Mouse (Mus musculus): ENCODE data around the gene Spock1.
A peak's percentile ranks its signal among the peaks of the same experiment; 100 is the strongest.
"Not testable (repeated sequence)": the region's sequence is repeated elsewhere in the genome, so short reads cannot be mapped to it uniquely, and the experiment has no call there.

Spock1 gene

GRCm38 (mm10) chr13:57488926-57489325 lies 419.2 kb downstream of the Spock1 start:
- no peak for DNase-seq (ENCODE audit: low spot score in 2 of 2)

DNA sequence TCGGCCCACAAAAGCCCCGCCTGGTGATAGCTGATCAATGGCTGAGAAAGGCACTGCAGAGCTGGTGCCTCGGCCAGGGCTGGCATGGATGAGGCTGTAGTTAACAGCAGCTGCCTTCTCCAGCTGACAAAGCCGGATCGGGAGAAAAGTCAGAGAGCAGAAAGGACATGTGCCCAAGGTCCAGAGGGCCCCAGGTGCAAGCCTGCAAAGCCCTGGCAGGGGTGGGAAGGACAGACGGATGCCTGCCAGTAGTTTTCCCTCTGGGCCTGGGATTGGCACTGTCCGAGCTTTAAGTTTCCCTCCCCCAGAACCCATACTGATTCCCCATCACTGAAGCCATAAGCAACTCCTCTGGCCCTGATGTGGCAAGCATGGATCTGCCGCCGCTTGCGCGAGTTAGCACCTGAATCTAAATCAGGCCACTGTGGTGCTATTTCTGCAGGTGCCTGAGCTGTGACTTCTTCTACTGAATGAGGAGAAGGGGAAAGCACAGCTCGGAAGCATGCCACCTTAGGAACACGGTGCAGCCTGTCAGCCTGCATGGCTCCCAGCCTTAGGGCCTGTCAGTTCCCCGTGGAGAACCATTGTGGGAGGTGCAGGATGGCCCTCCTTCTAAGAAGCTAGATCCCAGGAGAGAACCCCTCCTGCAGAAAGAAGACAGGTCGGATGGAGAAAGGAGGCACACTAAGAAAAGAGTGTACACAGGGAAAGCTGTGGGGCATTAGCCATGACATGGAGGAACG lies 423.5 kb downstream of the Spock1 start:
- no peak for DNase-seq (ENCODE audit: low spot score in 2 of 2)

GRCm38 (mm10) chr13:57476700-57477099 lies 431.4 kb downstream of the Spock1 start:
- peak in 1 of 2 experiments; percentile 10 for DNase-seq (ENCODE audit: low spot score in 2 of 2)

DNA sequence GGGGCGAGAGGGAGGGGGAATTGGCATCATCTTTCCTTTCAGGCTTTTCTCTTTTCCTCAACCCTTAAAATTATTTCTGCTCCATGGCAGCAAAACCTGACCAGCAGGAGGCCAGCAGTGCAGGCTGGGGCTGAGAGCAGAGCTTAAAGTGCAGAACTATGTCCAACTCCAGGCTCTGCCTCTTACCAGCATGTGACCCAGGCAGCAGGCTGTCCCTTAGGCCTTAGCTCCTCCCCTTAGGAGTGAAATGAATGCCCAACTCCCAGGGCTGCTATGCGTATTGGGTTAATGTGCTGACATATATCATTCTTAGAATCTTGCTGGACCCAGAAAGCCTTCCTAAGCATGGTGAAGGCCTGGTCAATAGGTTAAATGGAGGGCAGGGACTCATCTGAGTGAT lies 434.1 kb downstream of the Spock1 start:
- no peak for DNase-seq (ENCODE audit: low spot score in 2 of 2)

DNA sequence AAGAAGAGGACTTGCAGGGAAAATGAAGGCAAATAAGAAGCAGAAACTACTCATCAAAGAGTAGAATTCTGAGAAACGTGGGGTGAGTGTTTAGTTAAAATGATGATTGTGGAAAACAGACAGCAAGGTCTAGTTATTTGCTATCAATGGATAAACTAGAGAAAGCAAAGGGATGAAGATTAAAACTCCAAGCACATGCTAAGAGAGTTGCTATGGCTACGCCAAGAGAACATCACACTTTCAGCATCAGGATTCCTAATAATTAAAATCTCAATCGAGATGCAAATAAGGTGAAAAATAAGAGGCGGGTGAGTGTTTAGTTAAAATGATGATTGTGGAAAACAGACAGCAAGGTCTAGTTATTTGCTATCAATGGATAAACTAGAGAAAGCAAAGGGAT lies 437.2 kb downstream of the Spock1 start:
- DNase-seq (ENCODE audit: low spot score in 2 of 2): not testable (repeated sequence)

DNA sequence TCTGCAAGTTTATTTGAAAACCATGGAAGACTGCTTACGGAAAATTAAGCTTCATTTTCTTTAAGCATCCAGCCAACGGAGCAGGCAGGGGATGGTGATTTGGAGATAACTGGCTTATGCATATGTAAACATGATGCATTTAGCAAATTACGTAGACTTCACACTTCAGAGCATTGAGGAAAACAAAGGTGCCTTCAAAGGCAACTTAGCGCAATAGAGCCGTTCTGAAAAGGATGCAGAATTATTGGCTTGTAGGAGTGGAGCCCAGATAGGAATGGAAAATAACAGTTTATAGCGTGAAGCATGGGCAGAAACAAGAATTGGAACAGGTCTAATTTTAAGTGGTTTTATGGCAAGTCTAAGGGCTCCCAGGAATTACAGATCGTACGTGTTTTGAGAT lies 448.2 kb downstream of the Spock1 start:
- DNase-seq (ENCODE audit: low spot score in 2 of 2): no peak

DNA sequence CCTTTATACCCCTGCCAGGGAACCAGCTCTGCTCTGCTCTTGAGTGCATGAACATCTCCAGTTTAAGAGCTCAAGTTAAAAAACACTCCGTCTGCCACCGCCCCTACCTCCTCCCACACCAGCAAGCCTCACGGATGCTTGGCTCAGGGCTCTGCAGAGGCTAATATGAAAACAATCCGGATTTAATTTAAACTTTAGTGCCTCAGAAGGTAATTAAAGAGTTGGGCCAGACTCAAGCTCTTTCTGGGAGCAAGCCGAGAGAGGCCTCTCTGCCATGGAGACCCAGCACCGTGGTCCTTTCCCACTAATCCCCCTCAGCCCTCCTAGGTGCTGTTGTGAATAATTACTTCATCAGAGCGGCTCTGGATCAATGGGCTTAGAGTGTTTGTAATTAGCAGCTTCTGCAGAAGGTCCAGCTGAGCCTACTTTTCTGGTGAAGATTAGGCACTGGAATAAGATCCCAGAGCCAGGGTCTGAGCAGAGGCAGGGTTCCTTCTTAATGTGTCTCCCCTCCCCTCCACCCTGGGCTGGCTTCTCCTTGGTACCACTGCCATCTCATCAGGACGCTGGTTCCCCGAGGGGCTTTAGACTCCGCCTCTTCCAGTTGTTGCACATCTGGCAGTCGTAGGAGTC lies 457.8 kb downstream of the Spock1 start:
- DNase-seq (ENCODE audit: low spot score in 2 of 2): no peak

DNA sequence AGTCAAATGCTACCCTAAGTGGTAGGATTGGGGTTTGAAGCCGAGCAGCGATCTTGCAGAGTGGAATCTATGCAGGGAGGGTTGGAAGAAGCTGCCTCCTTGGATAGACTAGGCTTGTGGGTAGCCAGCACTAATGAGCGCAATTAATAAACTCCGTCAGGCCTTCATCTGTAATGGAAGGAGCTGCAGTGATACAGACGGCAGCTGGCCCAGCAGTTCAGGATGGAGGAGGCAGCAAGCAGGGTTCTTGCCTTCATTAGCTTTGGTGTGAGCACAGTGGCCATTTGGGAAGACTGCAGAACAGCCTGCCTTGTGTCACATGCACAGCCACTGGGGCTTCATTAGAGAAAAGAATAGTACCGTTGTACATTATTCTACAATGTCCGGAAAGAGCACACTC lies 459.2 kb downstream of the Spock1 start:
- no peak for DNase-seq (ENCODE audit: low spot score in 2 of 2)

- DNase-seq (ENCODE audit: low spot score in 2 of 2): no peak
These were observed 463.2 kb downstream of the Spock1 start for GRCm38 (mm10) chr13:57444977-57445376.

DNA sequence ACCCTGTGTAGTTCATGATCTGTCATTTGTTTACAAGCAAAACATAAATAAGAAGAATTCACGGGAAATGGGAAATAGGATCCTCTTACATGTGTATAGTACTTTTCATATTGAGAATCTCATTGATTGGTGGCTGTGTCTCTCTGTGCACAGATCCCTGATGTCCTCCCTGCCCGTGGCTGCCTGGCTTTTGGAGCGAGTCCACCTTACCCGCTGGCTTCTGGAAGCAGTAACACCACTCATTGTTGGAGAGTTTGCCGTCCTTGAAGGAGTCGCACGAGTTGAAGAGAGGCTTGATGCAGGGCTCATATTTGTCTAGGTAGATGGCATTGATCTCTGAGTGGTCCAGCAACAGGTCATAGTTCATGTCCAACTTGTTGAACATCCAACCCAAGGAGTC lies 468.0 kb downstream of the Spock1 start:
- no peak for DNase-seq (ENCODE audit: low spot score in 2 of 2)

DNA sequence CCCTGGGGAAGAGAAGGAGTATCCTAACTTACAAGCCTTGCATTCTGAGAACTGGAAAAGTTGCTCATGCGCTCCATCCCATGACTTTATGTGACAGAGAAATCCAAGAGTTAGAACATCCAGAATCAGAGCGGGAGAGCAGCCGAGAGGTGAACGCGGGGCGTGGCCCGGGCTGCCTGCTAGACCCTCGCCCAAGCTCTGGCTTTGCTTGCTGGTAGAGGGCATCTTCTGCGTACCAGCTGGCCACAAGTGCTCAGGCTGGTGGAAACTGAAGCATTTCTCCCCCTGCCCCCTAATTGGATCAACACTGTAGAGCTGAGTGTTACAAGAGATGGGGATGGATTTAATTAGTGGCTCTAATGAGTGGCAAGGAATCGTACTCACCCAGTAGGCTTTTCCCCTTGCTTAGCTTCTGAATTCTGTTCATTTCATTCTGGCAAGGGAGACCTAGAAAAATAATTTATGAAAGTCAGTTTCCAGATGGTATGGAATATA lies 472.4 kb downstream of the Spock1 start:
- DNase-seq (ENCODE audit: low spot score in 2 of 2): no peak

- no peak for DNase-seq (ENCODE audit: low spot score in 2 of 2)
These were observed 474.3 kb downstream of the Spock1 start for GRCm38 (mm10) chr13:57433848-57434247.

DNA sequence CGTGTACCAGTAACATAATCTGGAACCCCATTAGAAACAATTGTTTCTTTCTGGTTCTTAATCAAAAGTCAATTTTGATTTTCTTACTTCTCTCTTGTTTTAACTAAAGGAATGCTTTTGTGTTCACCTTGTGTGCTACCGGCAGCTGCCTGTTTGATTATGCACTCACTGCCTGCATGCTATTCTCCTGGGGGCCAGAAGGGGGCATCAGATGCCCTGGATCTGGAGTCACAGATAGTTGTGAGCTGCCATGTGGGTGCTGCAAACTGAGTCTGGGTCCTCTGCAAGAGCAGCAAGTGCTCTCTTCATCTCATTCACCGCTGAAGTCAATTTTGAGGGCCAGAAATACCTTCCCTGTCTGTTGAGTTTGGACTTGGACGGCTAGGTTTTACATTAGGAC lies 476.3 kb downstream of the Spock1 start:
- no peak for DNase-seq (ENCODE audit: low spot score in 2 of 2)

DNA sequence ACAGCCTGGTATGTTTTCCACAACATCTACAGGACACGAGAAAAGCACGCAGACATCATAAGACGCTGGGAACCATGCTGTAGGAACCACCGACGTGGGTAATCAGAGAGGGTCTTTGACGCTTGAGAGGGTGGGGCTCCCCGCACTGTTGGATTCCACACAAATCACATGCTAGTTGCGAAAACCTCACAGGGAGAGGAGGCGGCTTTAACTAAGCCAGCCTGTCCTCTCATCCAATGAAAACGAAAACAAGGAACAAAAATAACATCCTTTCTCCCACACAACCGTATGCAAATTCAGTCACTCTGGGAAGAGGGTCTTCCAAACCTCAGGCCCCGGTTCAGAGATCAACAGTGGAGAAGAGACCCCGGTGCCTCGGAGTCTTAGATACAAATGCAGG lies 479.3 kb downstream of the Spock1 start:
- DNase-seq (ENCODE audit: low spot score in 2 of 2): no peak

DNA sequence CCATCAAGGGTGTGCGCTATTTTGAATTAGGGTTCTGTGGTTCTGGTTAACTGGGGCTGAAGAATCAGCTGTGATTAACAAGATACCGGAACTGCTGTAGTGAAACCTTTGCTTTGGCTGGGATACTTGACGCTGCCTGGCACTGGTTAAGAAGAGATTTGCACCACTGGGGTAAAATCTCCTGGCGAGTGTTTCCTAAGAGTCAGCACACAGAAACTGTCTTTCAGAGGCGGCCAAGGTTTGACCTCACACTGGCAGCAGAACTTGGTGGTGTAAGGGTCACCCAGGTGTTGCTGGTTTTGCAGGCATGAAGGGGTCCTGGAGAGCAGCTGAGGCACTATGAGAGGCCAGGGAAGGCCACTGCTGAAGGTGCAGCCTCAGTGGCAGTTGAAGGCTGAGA lies 489.4 kb downstream of the Spock1 start:
- DNase-seq (ENCODE audit: low spot score in 2 of 2): peak in 1 of 2 experiments; percentile 3

- DNase-seq (ENCODE audit: low spot score in 2 of 2): no peak
These were observed 493.4 kb downstream of the Spock1 start for GRCm38 (mm10) chr13:57414716-57415115.

GRCm38 (mm10) chr13:57407666-57408065 lies 500.5 kb downstream of the Spock1 start:
- DNase-seq (ENCODE audit: low spot score in 2 of 2): no peak

- no peak for DNase-seq (ENCODE audit: low spot score in 2 of 2)
These were observed 505.7 kb downstream of the Spock1 start for GRCm38 (mm10) chr13:57402386-57402785.

DNA sequence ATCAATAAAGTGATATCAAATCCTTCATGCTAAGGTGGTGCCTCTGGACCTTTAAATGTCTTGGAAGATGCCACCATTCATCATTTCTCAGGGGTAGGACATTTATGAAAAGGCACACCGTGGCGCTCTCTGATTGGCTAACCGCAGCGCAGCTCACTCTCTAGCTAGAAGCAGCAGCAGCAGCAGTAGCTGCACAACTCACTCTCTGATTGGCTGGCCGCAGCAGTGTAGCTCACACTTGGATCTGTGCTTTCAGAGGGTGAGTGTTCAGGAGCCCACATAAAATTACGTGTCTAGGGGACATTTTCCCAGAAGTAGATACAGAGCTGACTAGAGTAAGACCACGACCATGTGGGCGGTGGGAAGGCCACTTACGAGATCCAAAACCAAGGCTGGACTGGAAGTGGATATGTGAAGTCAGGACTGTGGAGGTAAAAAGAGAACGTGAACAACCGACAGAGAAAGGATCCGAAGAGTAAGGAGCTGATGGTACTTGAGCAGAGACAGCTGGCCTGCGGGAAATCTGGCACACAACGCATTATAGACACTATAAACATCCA lies 535.9 kb downstream of the Spock1 start:
- DNase-seq (ENCODE audit: low spot score in 2 of 2): no peak

All from urinary bladder, postnatal 36 days (tissue).